Mouse (Mus musculus): ENCODE results near the gene Ppm1f.
"Not testable (repeated sequence)": the region's sequence is repeated elsewhere in the genome, so short reads cannot be mapped to it uniquely, and the experiment has no call there.

Gene Ppm1f

GRCm38 (mm10) chr16:16896382-16897055, at the start of gene Ppm1f:
Gene Ppm1f (plus strand): TSS chr16:16896469.
- in situ Hi-C loops (cut with MboI; ENCODE audit: low sequenced_read_pairs), result no loop called here

GRCm38 (mm10) chr16:16849196-16849595, 47.1 kb upstream of the Ppm1f start:
- in situ Hi-C loops (cut with MboI; ENCODE audit: low sequenced_read_pairs), result no loop called here

- in situ Hi-C loops (cut with MboI; ENCODE audit: low sequenced_read_pairs), result no loop called here
Observed at GRCm38 (mm10) chr16:16852411-16852810, 43.9 kb upstream of the Ppm1f start.

GRCm38 (mm10) chr16:16854836-16855235, 41.4 kb upstream of the Ppm1f start:
- in situ Hi-C loops (cut with MboI; ENCODE audit: low sequenced_read_pairs), result no loop called here

- in situ Hi-C loops (cut with MboI; ENCODE audit: low sequenced_read_pairs), result no loop called here
Observed at GRCm38 (mm10) chr16:16855541-16855940, 40.7 kb upstream of the Ppm1f start.

GRCm38 (mm10) chr16:16856054-16856453, 40.2 kb upstream of the Ppm1f start:
- in situ Hi-C loops (cut with MboI; ENCODE audit: low sequenced_read_pairs), result not testable (repeated sequence)

GRCm38 (mm10) chr16:16856731-16857476, 39.4 kb upstream of the Ppm1f start:
- in situ Hi-C loops (cut with MboI; ENCODE audit: low sequenced_read_pairs), result no loop called here

- in situ Hi-C loops (cut with MboI; ENCODE audit: low sequenced_read_pairs), result no loop called here
Observed at GRCm38 (mm10) chr16:16862288-16862687, 34.0 kb upstream of the Ppm1f start.

GRCm38 (mm10) chr16:16863978-16864377, 32.3 kb upstream of the Ppm1f start, which contains the start of gene Igll1:
Gene Igll1 (minus strand): TSS chr16:16863985.
- in situ Hi-C loops (cut with MboI; ENCODE audit: low sequenced_read_pairs), result no loop called here

- in situ Hi-C loops (cut with MboI; ENCODE audit: low sequenced_read_pairs), result no loop called here
Observed at GRCm38 (mm10) chr16:16865217-16865616, 31.1 kb upstream of the Ppm1f start.

- in situ Hi-C loops (cut with MboI; ENCODE audit: low sequenced_read_pairs), result no loop called here
Observed at GRCm38 (mm10) chr16:16865696-16866561, 30.3 kb upstream of the Ppm1f start.

GRCm38 (mm10) chr16:16870241-16870616, 26.0 kb upstream of the Ppm1f start:
- in situ Hi-C loops (cut with MboI; ENCODE audit: low sequenced_read_pairs), result no loop called here

- in situ Hi-C loops (cut with MboI; ENCODE audit: low sequenced_read_pairs), result no loop called here
Observed at GRCm38 (mm10) chr16:16870617-16871331, 25.5 kb upstream of the Ppm1f start, which contains the start of the genes Top3b and Vpreb1. Gene Top3b (plus strand): TSS chr16:16870736. Gene Vpreb1 (minus strand): TSS chr16:16870843.

- in situ Hi-C loops (cut with MboI; ENCODE audit: low sequenced_read_pairs), result no loop called here
Observed at GRCm38 (mm10) chr16:16879025-16879424, 17.2 kb upstream of the Ppm1f start.

- in situ Hi-C loops (cut with MboI; ENCODE audit: low sequenced_read_pairs), result no loop called here
Observed at GRCm38 (mm10) chr16:16888341-16888740, 7.9 kb upstream of the Ppm1f start.

GRCm38 (mm10) chr16:16892366-16892765, 3.9 kb upstream of the Ppm1f start:
- in situ Hi-C loops (cut with MboI; ENCODE audit: low sequenced_read_pairs), result no loop called here

- in situ Hi-C loops (cut with MboI; ENCODE audit: low sequenced_read_pairs), result no loop called here
Observed at GRCm38 (mm10) chr16:16896015-16896381, 271 bp upstream of the Ppm1f start.

- in situ Hi-C loops (cut with MboI; ENCODE audit: low sequenced_read_pairs), result no loop called here
Observed at GRCm38 (mm10) chr16:16897056-16897584, 851 bp downstream of the Ppm1f start.

- in situ Hi-C loops (cut with MboI; ENCODE audit: low sequenced_read_pairs), result no loop called here
Observed at GRCm38 (mm10) chr16:16902329-16902728, 6.1 kb downstream of the Ppm1f start.

GRCm38 (mm10) chr16:16903188-16903587, 6.9 kb downstream of the Ppm1f start:
- in situ Hi-C loops (cut with MboI; ENCODE audit: low sequenced_read_pairs), result no loop called here
